Mouse (Mus musculus) myocyte (in vitro differentiated cells): ENCODE measurements at regions not wholly inside any gene's neighbourhood (a gene's known extent, or its start where the extent isn't known, plus 50 kb on each side); places are given as distances from the start of the nearest gene placed in this dataset.

ENCODE experiments used
- H3K27me3 ChIP-seq: one replicate; pipeline ENCODE4 v1.6.1; 2011; ENCODE audit not compliant: control insufficient read depth, insufficient read depth, insufficient read length
- H3K36me3 ChIP-seq: one replicate; pipeline ENCODE4 v1.6.1; 2011; ENCODE audit not compliant: control insufficient read depth, insufficient read depth
- H3K4me2 ChIP-seq: one replicate; pipeline ENCODE4 v1.6.1; 2011; ENCODE audit warnings: low read depth, control low read depth
- H3K4me3 ChIP-seq: one replicate; pipeline ENCODE4 v1.5.1; 2011; ENCODE audit warnings: mild to moderate bottlenecking, control low read depth, moderate library complexity
- H3K79me2 ChIP-seq: one replicate; pipeline ENCODE4 v1.6.1; 2011; ENCODE audit not compliant: control insufficient read depth, insufficient read depth
- H3ac ChIP-seq: one replicate; pipeline ENCODE4 v1.6.1; 2011; ENCODE audit not compliant: control insufficient read depth, insufficient read length
- CEBPB ChIP-seq: IDR thresholded peaks from 2 replicates; pipeline ENCODE4 v1.6.1; 2011; ENCODE audit warnings: mild to moderate bottlenecking, moderate library complexity; ENCODE audit not compliant: poor library complexity, insufficient read depth, severe bottlenecking
- E2F4 ChIP-seq: IDR thresholded peaks from one replicate; pipeline ENCODE4 v1.6.1; 2011; ENCODE audit warnings: mild to moderate bottlenecking, control low read depth, moderate library complexity; ENCODE audit not compliant: insufficient read depth
- MAX ChIP-seq: IDR thresholded peaks from one replicate; pipeline ENCODE4 v1.6.1; 2011; ENCODE audit warnings: low read depth, mild to moderate bottlenecking, control low read depth
- MYOD1 ChIP-seq, 3 experiments: IDR thresholded peaks; one replicate each; pipeline ENCODE4 v1.6.1; 2011; ENCODE audit warnings: control low read depth in 2 of 3, low read depth in 2 of 3, mild to moderate bottlenecking in 2 of 3, moderate library complexity in 1 of 3; ENCODE audit not compliant: insufficient read length in 2 of 3, control insufficient read depth in 1 of 3
- MYOG ChIP-seq, 3 experiments: IDR thresholded peaks; one replicate each; pipeline ENCODE4 v1.6.1; 2011; ENCODE audit warnings: control low read depth in 2 of 3, low read depth in 2 of 3, mild to moderate bottlenecking in 2 of 3; ENCODE audit not compliant: insufficient read length in 2 of 3, control insufficient read depth in 1 of 3, insufficient read depth in 1 of 3
- POLR2A ChIP-seq: IDR thresholded peaks from one replicate; pipeline ENCODE4 v1.6.1; 2011; ENCODE audit warnings: low read depth, mild to moderate bottlenecking, control low read depth, moderate library complexity; ENCODE audit not compliant: insufficient read length
- POLR2AphosphoS2 ChIP-seq: IDR thresholded peaks from one replicate; pipeline ENCODE4 v1.6.1; 2011; ENCODE audit warnings: low read depth, control low read depth; ENCODE audit not compliant: insufficient read length
- REST ChIP-seq: IDR thresholded peaks from one replicate; pipeline ENCODE4 v1.6.1; 2011; ENCODE audit warnings: mild to moderate bottlenecking, control low read depth, moderate library complexity; ENCODE audit not compliant: insufficient read depth, insufficient read length
- SRF ChIP-seq: IDR thresholded peaks from one replicate; pipeline ENCODE4 v1.6.1; 2011; ENCODE audit warnings: low read depth; ENCODE audit not compliant: control insufficient read depth, insufficient read length
- TCF12 ChIP-seq: IDR thresholded peaks from one replicate; pipeline ENCODE4 v1.6.1; 2011; ENCODE audit warnings: mild to moderate bottlenecking, control low read depth; ENCODE audit not compliant: poor library complexity, insufficient read depth, severe bottlenecking
- TCF3 ChIP-seq: IDR thresholded peaks from one replicate; pipeline ENCODE4 v1.6.1; 2011; ENCODE audit warnings: low read depth, control low read depth; ENCODE audit not compliant: insufficient read length
- USF1 ChIP-seq: IDR thresholded peaks from one replicate; pipeline ENCODE4 v1.6.1; 2011; ENCODE audit warnings: low read depth, mild to moderate bottlenecking, control low read depth, moderate library complexity

DNA sequence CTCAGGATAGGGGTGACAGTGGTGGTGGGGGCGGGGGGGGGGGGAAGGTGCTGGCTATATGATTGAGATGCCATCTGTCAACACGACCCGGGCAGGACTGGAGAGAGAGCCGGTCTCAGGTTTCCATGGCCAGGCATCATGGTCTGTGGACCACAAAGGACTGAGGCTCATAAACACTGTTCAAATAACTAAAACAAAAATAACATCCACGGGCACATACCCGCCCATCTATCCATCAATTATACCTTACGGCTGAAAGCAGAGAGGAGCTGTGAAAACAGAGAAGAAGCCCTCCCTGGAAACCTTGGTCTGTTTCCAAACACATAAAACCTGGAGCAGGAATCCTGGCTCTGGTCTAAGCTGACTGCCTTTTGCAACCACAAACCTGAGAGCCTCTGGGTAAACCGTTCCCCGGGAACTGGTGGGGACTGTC is 183.2 kb downstream of the Gm19410 start:
- TF ChIP-seq E2F4: no peak
- TF ChIP-seq MYOD1 (IDR thresholded peaks at IDR 0.05; ENCODE audit: control insufficient read depth in 1 of 3, insufficient read length in 2 of 3, low read depth in 2 of 3): no peak
- TF ChIP-seq REST: no peak
- TF ChIP-seq SRF: no peak
- no peak for TF ChIP-seq MYOG (IDR thresholded peaks at IDR 0.05; ENCODE audit: control insufficient read depth in 1 of 3, insufficient read depth in 1 of 3, insufficient read length in 2 of 3, low read depth in 2 of 3)
- peak overlapping the region; percentile 24 for H3K4me2 ChIP-seq

DNA sequence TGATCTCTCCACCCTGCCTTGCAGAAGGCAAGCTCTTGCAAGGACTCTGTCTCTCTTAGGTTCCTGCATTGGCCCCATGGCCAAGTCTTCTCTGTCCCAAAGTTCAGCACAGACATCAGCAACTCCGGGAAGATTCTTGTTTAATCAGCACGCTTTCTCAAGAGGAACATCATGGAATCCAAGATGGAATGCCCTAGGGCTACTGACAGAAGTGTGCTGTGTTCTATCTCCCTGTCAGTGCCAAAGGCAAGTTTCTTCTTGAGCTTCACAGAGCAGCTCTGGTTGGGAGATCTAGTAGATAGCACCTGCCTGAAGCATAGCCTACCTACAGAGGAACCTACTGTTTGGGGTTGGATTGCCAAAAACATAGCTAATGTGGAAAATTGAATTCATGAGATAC is 189.9 kb downstream of the Gm19410 start:
- TF ChIP-seq MYOD1 (IDR thresholded peaks at IDR 0.05; ENCODE audit: control insufficient read depth in 1 of 3, insufficient read length in 2 of 3, low read depth in 2 of 3) (no peak), CEBPB (no peak), POLR2A (no peak), MAX (no peak), TCF3 (no peak), E2F4 (no peak), POLR2AphosphoS2 (no peak)
- Histone ChIP-seq H3K4me3 (no peak overlapping the region), H3K36me3 (no peaks in the 10 kb centered on the region), H3K27me3 (no peaks in the 10 kb centered on the region), H3ac (no peak overlapping the region), H3K4me2 (no peak overlapping the region), H3K79me2 (no peaks in the 10 kb centered on the region)

More for the DNA sequence above, 183.2 kb downstream of the Gm19410 start:
- Histone ChIP-seq H3K36me3 (no peaks in the 10 kb centered on the region), H3K79me2 (no peaks in the 10 kb centered on the region), H3K4me3 (no peak overlapping the region), H3ac (no peak overlapping the region), H3K27me3 (no peaks in the 10 kb centered on the region)

DNA sequence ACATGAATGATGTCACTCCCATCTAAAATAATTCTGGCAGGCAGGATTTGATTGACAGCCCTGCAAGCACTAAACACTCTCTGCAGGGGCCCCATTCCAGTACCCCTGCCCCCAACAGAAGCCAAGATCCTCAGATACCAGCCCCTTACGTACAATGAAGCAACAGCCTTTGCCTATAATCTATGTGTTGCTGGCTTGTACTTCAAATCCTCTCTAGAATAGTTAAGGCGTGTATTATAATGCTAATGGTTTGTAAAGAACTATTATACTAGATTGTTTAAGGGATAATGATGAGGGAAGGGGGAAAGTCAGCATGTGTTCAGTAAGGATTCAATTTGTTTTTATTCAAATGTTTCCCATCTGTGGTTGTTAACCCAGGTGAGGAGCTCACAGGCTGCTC is 190.7 kb downstream of the Gm19410 start:
- H3K36me3 ChIP-seq: no peaks in the 10 kb centered on the region
- H3K4me2 ChIP-seq: no peak overlapping the region
- TF ChIP-seq TCF3 (no peak), REST (no peak), MYOG (IDR thresholded peaks at IDR 0.05; ENCODE audit: control insufficient read depth in 1 of 3, insufficient read depth in 1 of 3, insufficient read length in 2 of 3, low read depth in 2 of 3) (no peak), POLR2AphosphoS2 (no peak), MAX (no peak), E2F4 (no peak), SRF (no peak), MYOD1 (IDR thresholded peaks at IDR 0.05; ENCODE audit: control insufficient read depth in 1 of 3, insufficient read length in 2 of 3, low read depth in 2 of 3) (no peak), CEBPB (no peak), USF1 (no peak), TCF12 (no peak)
- no peak overlapping the region for H3ac ChIP-seq
- no peak overlapping the region for H3K4me3 ChIP-seq
- H3K79me2 ChIP-seq: no peaks in the 10 kb centered on the region
- no peaks in the 10 kb centered on the region for H3K27me3 ChIP-seq

DNA sequence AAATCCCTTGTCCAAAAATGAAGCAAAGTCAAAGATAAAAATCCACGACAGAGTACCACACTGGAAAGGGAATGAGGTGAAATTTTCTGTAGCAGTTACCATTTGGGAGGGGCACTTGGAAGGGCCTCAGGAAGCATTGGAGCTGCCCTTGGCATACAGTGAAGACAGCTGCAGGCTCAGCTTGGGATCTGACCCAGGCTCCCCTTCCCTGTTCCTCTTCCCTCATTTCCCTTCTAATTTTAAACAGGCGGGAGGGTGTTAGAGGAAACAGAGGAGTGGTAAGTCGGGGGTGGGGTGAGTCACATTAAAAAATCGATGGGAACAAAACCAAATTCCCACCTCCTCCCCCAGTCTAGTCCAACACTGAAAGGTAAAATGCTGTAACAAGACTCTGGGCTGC is 193.6 kb downstream of the Gm19410 start:
- H3K79me2 ChIP-seq: no peaks in the 10 kb centered on the region
- no peak overlapping the region for H3ac ChIP-seq
- H3K4me3 ChIP-seq: no peak overlapping the region
- no peaks in the 10 kb centered on the region for H3K36me3 ChIP-seq
- TF ChIP-seq MAX (no peak), E2F4 (no peak), SRF (no peak), TCF3 (no peak), REST (no peak), MYOG (IDR thresholded peaks at IDR 0.05; ENCODE audit: control insufficient read depth in 1 of 3, insufficient read depth in 1 of 3, insufficient read length in 2 of 3, low read depth in 2 of 3) (peak in 2 of 3 experiments; percentile 18 to 29)
- no peak overlapping the region for H3K4me2 ChIP-seq
- H3K27me3 ChIP-seq: no peaks in the 10 kb centered on the region

DNA sequence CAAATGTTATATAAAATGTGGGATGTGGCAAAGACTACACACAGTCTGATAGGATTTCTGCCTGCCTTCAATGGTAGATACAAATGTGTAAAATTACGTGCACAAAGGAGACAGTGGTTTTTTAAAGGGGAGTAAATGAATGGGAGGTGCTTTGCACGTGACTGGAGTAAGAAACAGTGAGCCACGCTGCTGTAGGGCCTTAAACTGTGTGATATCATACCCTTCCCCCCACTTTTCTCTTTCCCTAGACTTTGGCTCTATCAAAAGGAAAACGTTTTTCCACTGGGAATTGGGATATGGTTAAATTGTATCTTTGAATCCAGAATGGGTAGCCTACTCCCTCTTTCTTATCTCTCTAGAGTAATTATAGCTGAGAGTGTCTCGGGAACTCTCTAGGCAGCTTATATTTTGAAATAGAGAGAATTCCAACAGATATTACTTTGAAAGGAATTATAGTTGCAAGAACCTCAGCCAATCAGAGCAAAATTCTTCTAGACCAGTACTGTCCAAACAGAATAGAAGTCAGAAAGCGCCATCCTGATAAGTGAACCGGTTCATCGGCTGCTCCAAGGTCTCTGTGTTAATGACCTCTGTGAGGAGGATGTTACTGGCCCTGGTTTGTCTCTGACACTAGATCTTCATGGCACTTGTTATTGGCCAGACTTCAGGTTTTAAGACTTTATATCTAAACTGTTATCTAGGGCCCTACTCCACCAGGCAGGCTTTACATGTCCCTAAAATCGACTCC is 195.5 kb downstream of the Gm19410 start:
- no peak overlapping the region for H3K4me3 ChIP-seq
- H3K4me2 ChIP-seq: no peak overlapping the region
- TF ChIP-seq TCF3 (no peak), MYOD1 (IDR thresholded peaks at IDR 0.05; ENCODE audit: control insufficient read depth in 1 of 3, insufficient read length in 2 of 3, low read depth in 2 of 3) (no peak), SRF (no peak), POLR2AphosphoS2 (no peak), REST (no peak), CEBPB (no peak), MAX (no peak), POLR2A (no peak), MYOG (IDR thresholded peaks at IDR 0.05; ENCODE audit: control insufficient read depth in 1 of 3, insufficient read depth in 1 of 3, insufficient read length in 2 of 3, low read depth in 2 of 3) (no peak), USF1 (no peak), TCF12 (no peak), E2F4 (no peak)
- no peaks in the 10 kb centered on the region for H3K27me3 ChIP-seq
- H3ac ChIP-seq: no peak overlapping the region
- no peaks in the 10 kb centered on the region for H3K79me2 ChIP-seq
- no peaks in the 10 kb centered on the region for H3K36me3 ChIP-seq
